Mouse (Mus musculus) heart, embryonic 11.5 days (tissue): ENCODE measurements at regions not wholly inside any gene's neighbourhood (a gene's known extent, or its start where the extent isn't known, plus 50 kb on each side); places are given as distances from the start of the nearest gene placed in this dataset.

Experiments used
- ATAC-seq: fragments of 200-750 bp; cut with Nextera tagmentation; replicated peaks from 2 replicates; pipeline ENCODE4 v1.8.0; 2017; ENCODE audit warnings: moderate library complexity; ENCODE audit not compliant: insufficient number of reproducible peaks, low FRiP score, low TSS enrichment
- H3K27ac ChIP-seq: fragments of 300-500 bp; sonication (generic); 2 replicates; pipeline ENCODE4 v1.5.1; 2014; ENCODE audit warnings: mild to moderate bottlenecking, low read depth, low read length
- H3K27me3 ChIP-seq: fragments of 300-500 bp; sonication (generic); 2 replicates; pipeline ENCODE4 v1.6.1; 2014; ENCODE audit warnings: mild to moderate bottlenecking, low read length, mixed read lengths; ENCODE audit not compliant: control insufficient read depth, insufficient read depth
- H3K36me3 ChIP-seq: fragments of 300-500 bp; sonication (generic); 2 replicates; pipeline ENCODE4 v1.6.1; 2014; ENCODE audit warnings: mild to moderate bottlenecking, low read length, moderate library complexity, mixed read lengths; ENCODE audit not compliant: control insufficient read depth, insufficient read depth
- H3K4me1 ChIP-seq: fragments of 300-500 bp; sonication (generic); 2 replicates; pipeline ENCODE4 v1.6.1; 2014; ENCODE audit warnings: low read length; ENCODE audit not compliant: control insufficient read depth, insufficient read depth
- H3K4me2 ChIP-seq: fragments of 300-500 bp; sonication (generic); 2 replicates; pipeline ENCODE4 v1.6.1; 2014; ENCODE audit warnings: mild to moderate bottlenecking, moderate library complexity
- H3K4me3 ChIP-seq: fragments of 300-500 bp; sonication (generic); 2 replicates; pipeline ENCODE4 v1.5.1; 2014; ENCODE audit warnings: low read depth, low read length
- H3K9ac ChIP-seq: fragments of 300-500 bp; sonication (generic); 2 replicates; pipeline ENCODE4 v1.6.1; 2014; ENCODE audit warnings: mild to moderate bottlenecking, low read depth, low read length, moderate library complexity
- H3K9me3 ChIP-seq: fragments of 300-500 bp; sonication (generic); replicated peaks from 2 replicates; pipeline ENCODE4 v1.6.1; 2016; ENCODE audit warnings: low read length; ENCODE audit not compliant: control insufficient read depth
- WGBS: fragments of 180-500 bp; shearing (Covaris S2); extraction: QIAGEN DNeasy Blood & Tissue Kit; methylation state at CpG from one replicate; pipeline ENCODE4 v1.1.7; 2014; ENCODE audit not compliant: insufficient replicate concordance; 5-methylcytosine and 5-hydroxymethylcytosine counted together

GRCm38 (mm10) chr6:147416592-147416991 lies 59.0 kb upstream of the Ccdc91 start:
- no peak for ATAC-seq

GRCm38 (mm10) chr6:147413713-147414112 lies 61.9 kb upstream of the Ccdc91 start:
- no peak overlapping the region for H3K4me2 ChIP-seq
- no peaks in the 10 kb centered on the region for H3K4me1 ChIP-seq
- 94% methylated on average over 3 of the region's 3 CpGs for WGBS
- no peak for ATAC-seq
- no peak overlapping the region for H3K27ac ChIP-seq
- no peaks in the 10 kb centered on the region for H3K9me3 ChIP-seq
- no peak overlapping the region for H3K9ac ChIP-seq
- no peaks in the 10 kb centered on the region for H3K27me3 ChIP-seq
- H3K4me3 ChIP-seq: no peak overlapping the region
- H3K36me3 ChIP-seq: no peaks in the 10 kb centered on the region

More at GRCm38 (mm10) chr6:147416592-147416991, 59.0 kb upstream of the Ccdc91 start:
- H3K9me3 ChIP-seq: no peaks in the 10 kb centered on the region
- no peaks in the 10 kb centered on the region for H3K4me1 ChIP-seq
- H3K4me3 ChIP-seq: no peak overlapping the region
- no peaks in the 10 kb centered on the region for H3K36me3 ChIP-seq
- 73% methylated on average over 3 of the region's 3 CpGs for WGBS
- no peak overlapping the region for H3K9ac ChIP-seq
- no peaks in the 10 kb centered on the region for H3K27me3 ChIP-seq
- no peak overlapping the region for H3K4me2 ChIP-seq
- H3K27ac ChIP-seq: no peak overlapping the region

- Histone ChIP-seq H3K27me3 (no peaks in the 10 kb centered on the region), H3K27ac (no peak overlapping the region), H3K9ac (no peak overlapping the region), H3K4me3 (no peak overlapping the region), H3K9me3 (no peaks in the 10 kb centered on the region), H3K4me1 (no peaks in the 10 kb centered on the region), H3K36me3 (no peaks in the 10 kb centered on the region), H3K4me2 (no peak overlapping the region)
- WGBS: 81% methylated on average over 6 of the region's 6 CpGs
- no peak for ATAC-seq
These were observed 77.6 kb upstream of the Ccdc91 start for GRCm38 (mm10) chr6:147397984-147398383.

- Histone ChIP-seq H3K9me3 (no peaks in the 10 kb centered on the region), H3K4me3 (no peak overlapping the region), H3K4me1 (no peaks in the 10 kb centered on the region), H3K9ac (no peak overlapping the region), H3K27me3 (no peaks in the 10 kb centered on the region), H3K4me2 (peak overlapping the region; percentile 17; the same call in 1 of the 2 replicates), H3K27ac (no peak overlapping the region), H3K36me3 (no peaks in the 10 kb centered on the region)
- 35% methylated on average over 14 of the region's 14 CpGs for WGBS
- ATAC-seq: no peak
These were observed 84.0 kb upstream of the Ccdc91 start for GRCm38 (mm10) chr6:147391425-147392158.

GRCm38 (mm10) chr6:147390499-147390898 lies 85.1 kb upstream of the Ccdc91 start:
- Histone ChIP-seq H3K4me1 (no peaks in the 10 kb centered on the region), H3K9me3 (no peaks in the 10 kb centered on the region), H3K9ac (no peak overlapping the region), H3K4me2 (no peak overlapping the region), H3K36me3 (no peaks in the 10 kb centered on the region), H3K4me3 (no peak overlapping the region), H3K27me3 (no peaks in the 10 kb centered on the region), H3K27ac (no peak overlapping the region)
- 0 out of 2 replicates have a peak, but pooled peaks have one; percentile 52 for ATAC-seq
- WGBS: 72% methylated on average over 5 of the region's 5 CpGs

GRCm38 (mm10) chr6:147388727-147389126 lies 86.9 kb upstream of the Ccdc91 start:
- Histone ChIP-seq H3K4me3 (no peak overlapping the region), H3K27me3 (no peaks in the 10 kb centered on the region), H3K27ac (no peak overlapping the region), H3K4me2 (no peak overlapping the region), H3K9me3 (no peaks in the 10 kb centered on the region), H3K4me1 (no peaks in the 10 kb centered on the region), H3K9ac (no peak overlapping the region), H3K36me3 (no peaks in the 10 kb centered on the region)
- no peak for ATAC-seq
- 21% methylated on average over 2 of the region's 2 CpGs for WGBS

- Histone ChIP-seq H3K36me3 (no peaks in the 10 kb centered on the region), H3K27ac (no peak overlapping the region), H3K4me2 (no peak overlapping the region), H3K9ac (no peak overlapping the region), H3K4me3 (no peak overlapping the region), H3K4me1 (no peaks in the 10 kb centered on the region), H3K9me3 (no peaks in the 10 kb centered on the region), H3K27me3 (no peaks in the 10 kb centered on the region)
- no peak for ATAC-seq
- 73% methylated on average over 1 of the region's 1 CpGs for WGBS
These were observed 90.0 kb upstream of the Ccdc91 start for GRCm38 (mm10) chr6:147385606-147386005.

- Histone ChIP-seq H3K4me1 (no peaks in the 10 kb centered on the region), H3K4me2 (no peak overlapping the region), H3K27ac (no peak overlapping the region), H3K9ac (no peak overlapping the region), H3K27me3 (no peaks in the 10 kb centered on the region), H3K9me3 (no peaks in the 10 kb centered on the region), H3K4me3 (no peak overlapping the region), H3K36me3 (no peaks in the 10 kb centered on the region)
- ATAC-seq: no peak
- WGBS: 63% methylated on average over 8 of the region's 8 CpGs
These were observed 95.1 kb upstream of the Ccdc91 start for GRCm38 (mm10) chr6:147380519-147380918.

GRCm38 (mm10) chr6:147377679-147378078 lies 97.9 kb upstream of the Ccdc91 start:
- no peak overlapping the region for H3K27ac ChIP-seq
- ATAC-seq: no peak
- no peak overlapping the region for H3K9ac ChIP-seq
- no peaks in the 10 kb centered on the region for H3K9me3 ChIP-seq
- WGBS: 80% methylated on average over 3 of the region's 3 CpGs
- no peaks in the 10 kb centered on the region for H3K36me3 ChIP-seq
- no peaks in the 10 kb centered on the region for H3K27me3 ChIP-seq
- H3K4me3 ChIP-seq: no peak overlapping the region
- H3K4me2 ChIP-seq: no peak overlapping the region
- H3K4me1 ChIP-seq: no peaks in the 10 kb centered on the region
